Mouse (Mus musculus) urinary bladder, adult 2 months (tissue): ENCODE data around the gene Lrrc8b. TPM values are rescaled to one million over a fixed set of nuclear protein-coding genes. Genes with fewer than 3 reads are reported as not detected.
A peak's percentile ranks its signal among the peaks of the same experiment; 100 is the strongest.

Source experiments
- DNase-seq: peaks from one replicate; pipeline ENCODE4 v3.0.0; 2022; ENCODE audit warnings: low spot score
- polyA plus RNA-seq: library from polyadenylated mRNA; depleted of rRNA; stranded (reverse); fragments of >200 nt; gene quantifications from 2 replicates; pipeline ENCODE4 v1.2.3, GENCODE M21; 2012; rRNA removed

Gene Lrrc8b
- polyA plus RNA-seq, result 2.8 and 3.1 TPM in 2 replicates

DNA sequence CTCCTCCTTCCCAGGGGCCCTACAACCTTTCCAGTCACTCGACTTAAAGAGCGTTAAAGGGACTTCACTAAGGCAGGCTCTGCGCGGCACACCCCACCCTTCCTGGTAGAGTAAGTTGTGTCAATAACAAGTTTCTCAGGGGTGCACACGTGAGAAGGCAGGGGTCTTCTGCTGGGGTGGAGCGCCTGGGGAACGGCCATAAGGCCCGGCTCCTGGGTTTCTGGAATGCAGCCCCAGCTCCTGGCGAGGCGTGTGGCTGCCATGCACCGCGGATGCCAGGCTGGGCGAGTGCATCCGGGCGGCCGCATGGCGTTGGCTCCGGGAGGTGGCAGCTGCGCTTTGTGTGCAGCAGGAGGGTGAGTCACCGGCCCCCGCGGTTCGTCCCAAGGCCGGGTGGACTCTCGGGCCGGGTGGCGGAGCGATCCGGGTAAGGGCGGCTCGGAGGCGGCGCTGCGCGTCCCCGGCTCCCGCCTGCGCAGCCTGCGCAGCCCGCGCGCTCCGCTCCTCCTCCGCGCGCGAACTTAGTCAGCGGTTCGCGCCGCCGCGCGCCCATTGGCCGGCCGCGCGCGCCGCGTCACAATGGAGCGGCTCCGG, at the start of gene Lrrc8b:
TSS of gene Lrrc8b (plus strand) at position 578 of the 594 bp plus-strand sequence.
- DNase-seq, result peak; percentile 81

- DNase-seq, result no peak
These were observed 34.1 kb upstream of the Lrrc8b start for GRCm38 (mm10) chr5:105381482-105381881.

DNA sequence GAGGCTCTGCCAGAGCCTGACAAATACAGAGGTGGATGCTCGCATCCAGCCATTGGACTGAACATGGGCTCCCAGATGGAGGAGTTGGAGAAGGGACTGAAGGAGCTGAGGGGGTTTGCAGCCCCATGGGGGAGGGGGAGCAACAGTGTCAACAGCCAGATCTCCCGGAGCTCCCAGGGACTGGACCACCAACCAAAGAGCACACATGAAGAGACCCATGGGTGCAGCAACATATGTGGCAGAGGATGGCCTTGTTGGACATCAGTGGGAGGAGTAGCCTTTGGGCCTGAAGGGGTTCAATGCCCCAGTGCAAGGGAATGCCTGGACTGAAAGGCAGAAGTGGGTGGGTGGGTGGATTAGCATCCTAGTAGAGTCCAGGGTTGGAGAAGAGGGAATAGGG, 25.2 kb upstream of the Lrrc8b start:
- no peak for DNase-seq

DNA sequence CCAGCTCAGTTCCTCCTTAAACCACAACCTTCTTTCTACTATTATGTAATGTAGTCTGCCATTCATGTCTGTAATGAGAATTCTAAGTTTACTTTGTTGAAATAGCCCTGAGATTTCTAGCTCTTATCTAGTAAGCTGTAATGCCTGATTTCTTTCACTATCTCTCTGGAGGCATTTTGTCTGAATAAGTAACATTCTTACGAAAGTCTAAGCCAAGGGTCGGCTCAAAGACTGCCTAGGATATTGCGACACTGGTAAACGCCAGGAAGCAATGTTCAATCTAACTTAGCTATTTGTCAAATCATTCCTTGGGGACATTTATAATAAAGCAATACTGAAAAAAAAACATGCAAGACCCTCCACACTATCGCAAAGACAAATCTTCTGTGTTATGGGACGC, 21.8 kb upstream of the Lrrc8b start:
- DNase-seq, result no peak

- DNase-seq, result no peak
These were observed 20.4 kb upstream of the Lrrc8b start for GRCm38 (mm10) chr5:105395188-105395587.

GRCm38 (mm10) chr5:105398966-105399365, 16.6 kb upstream of the Lrrc8b start:
- DNase-seq, result no peak

DNA sequence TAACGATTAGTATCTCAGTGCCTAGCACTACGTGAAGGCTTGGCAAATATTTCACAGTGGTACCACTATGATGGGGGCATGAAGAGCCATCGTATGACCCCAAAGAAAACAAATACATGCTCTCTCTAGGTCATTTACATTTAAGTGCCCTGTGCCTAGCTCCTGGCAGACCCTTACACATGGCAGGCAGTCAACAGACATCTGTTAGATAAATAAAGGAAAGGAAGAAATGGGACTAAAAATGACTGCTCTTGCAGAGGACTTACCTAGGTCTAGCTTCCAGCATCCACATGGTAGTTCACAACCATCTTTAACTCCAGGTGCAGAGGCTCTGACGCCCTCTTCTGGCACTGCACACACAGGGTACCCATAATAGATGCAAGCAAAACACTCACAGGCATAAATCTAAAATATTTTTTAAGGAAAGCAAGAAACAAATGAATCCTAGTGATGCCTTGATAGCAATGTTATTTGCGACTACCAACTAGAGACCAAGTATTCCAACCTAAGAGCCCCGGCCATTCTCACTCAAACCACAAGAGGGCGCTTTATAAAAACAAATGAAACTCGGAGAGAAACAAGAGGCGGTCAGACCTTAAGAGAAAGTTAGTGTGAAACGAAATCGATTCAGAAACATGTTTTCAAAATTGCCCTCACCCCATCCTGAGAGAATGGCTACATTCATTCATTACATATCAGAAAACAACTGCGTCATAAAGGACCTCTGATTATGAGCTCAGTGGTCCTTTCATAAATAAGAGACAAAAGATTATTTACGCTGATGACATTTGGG, 15.7 kb upstream of the Lrrc8b start:
- no peak for DNase-seq

DNA sequence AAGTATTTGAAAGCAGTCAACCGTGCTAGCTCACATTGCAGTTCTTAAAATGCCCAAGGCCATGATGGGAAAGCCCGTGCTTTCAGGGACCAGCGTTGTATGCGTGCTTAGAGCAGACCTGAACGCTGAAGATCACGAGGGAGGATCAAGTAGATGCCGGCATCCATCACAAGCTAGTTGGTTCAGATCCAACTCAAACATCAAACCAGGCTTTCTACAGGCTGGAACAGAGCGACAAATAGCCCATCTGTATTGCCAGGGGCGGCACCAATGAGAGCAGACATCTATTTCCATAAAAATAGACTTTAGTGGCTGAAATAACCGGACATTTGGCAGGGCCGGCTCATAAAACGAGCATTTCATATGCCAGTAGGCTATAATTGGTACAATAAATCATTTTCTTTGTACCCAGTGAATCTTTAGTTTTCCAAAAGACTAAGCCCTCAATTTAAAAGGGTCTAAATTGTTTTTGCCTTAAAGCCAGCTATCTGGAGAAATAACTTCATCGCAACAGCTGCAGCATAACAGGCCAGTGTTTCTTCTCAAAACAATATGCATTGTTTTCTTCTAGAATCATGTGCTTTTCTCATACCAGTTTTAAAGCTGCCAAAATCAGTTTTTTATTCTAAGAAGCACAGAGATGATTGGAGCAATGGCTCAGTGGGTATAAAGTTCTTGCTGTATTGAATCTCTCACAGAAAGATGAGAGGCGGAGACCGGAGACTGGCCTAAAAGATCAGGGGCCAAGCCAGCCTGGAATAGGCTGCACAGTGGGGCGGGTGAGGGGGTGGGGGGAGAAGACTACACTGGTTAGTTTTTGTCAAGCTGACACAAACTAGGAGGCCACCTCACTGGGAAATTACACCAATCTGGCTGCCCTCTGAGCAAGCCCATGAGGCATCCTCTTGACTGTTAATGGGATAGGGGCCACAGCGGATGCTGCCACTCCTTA, 14.9 kb upstream of the Lrrc8b start:
- no peak for DNase-seq

DNA sequence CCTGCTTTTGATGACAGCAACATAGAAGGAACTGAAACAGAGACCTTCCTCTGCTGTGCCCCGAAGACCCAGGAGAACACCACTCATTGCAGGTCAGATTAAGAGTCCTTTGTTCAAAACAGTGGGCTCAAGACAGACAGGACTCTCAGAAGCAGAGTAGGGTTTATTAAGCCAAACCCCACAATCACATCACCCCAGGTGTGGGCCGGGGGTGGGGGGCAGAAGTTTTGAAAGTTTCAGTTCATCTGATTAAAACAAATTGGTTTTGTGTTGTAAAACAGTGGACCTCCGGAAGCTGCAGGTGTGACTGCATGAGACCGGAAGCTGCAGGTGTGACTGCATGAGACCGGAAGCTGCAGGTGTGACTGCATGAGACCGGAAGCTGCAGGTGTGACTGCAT, 14.0 kb upstream of the Lrrc8b start:
- no peak for DNase-seq

DNA sequence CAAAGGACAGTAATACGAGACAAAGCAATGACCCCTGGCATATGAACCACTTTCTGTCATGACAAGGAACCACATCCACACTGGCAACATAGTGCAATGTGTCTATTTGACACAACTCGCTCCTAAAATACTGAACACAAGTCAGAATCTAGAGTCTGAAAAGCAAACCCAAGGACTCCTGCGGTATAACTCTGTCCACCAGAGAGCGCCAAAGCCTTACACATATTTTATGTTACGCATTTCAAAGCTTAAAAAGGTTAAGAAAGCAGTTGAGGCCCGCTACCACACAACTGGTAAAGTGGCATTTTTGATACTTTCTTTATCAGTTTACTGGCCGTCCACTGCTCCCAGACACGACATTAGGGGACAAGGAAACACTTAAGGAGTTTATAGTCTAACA, 10.6 kb upstream of the Lrrc8b start:
- DNase-seq, result no peak

DNA sequence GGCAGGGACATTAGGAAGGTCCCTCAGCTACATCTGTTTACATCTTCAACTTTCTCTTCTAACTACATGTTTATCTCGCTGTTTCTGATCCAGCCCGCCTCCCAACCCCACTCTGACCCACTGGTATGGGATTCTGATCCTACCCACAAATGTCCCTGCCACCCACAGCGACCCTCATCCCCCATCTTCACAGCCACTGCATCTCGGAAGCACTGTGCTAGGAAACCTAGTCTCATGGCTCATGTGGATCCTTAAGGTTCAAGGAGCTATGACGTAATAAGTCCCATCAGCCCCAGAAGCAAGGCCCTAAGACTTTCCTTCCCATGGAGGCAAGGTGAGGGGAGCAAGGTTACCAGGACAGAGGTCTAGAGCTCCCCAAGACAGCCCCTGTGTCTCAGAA, 7.9 kb upstream of the Lrrc8b start:
- no peak for DNase-seq

DNA sequence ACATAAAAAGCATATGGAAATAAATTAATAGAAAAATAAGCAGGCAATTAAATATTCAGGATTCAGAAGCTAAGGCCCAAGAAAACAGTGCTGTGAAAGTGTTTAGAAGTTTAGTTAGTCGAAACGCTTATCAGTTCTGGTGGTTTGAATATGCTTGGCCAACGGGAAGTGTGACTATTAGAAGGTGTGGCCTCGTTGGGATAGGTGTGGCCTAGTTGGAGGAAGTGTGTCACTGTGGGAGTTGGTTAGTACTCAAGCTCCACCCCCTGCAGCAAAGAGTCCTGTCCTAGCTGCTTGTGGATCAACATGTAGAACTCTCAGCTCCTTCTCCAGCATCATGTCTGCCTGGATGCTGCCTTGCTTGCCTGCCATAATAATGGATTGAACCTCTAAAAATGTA, 6.5 kb upstream of the Lrrc8b start:
- no peak for DNase-seq

DNA sequence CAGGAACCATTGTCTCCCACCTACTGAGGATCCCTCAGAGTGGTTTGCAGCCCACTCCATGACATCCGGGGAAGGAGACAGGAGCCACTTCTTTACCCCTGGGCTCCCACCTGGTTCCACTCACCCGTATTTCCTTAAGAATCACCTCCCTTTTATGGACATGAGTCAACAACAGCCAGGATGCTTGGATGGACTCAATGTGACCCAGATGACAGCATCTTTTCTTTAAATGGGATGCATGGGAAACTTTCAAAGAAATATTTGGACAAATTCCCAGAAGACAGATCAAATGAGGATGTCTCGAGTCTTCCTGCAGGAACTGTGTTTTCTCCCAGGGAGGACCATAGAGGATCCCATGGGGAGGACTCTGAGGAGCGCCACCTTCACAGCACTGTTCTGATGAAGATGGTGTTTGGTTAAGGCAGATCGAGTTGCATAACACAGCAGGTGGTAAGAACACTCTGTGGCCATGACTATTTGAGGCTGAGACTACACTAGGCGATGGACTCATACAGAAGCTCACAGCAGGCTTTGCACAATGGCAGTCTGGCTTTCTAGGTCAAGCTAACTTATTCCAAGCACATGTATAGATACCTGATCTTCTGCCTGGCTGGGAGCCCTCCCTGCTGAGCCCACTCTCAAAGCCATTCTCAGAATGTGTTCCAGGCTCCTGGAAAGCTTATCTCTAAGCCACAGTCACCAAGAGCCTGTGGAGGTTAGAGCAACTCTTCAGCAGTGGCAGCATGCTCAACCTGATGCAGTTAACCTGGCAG, 4.9 kb upstream of the Lrrc8b start:
- no peak for DNase-seq

DNA sequence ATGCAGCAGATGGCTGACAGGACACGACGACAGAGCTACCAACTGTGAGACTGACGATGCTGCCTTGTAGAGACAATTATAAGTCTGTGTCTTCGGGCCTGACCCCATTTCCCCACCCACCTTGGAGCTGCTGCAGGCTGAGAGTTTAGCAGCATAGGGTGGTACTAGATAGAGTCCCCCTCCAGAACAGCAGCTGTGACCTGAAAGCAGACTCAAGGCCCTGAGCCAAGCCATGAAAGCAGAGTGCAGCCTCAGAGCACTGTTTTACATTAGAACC, 4.3 kb upstream of the Lrrc8b start:
- DNase-seq, result no peak

GRCm38 (mm10) chr5:105411768-105412167, 3.8 kb upstream of the Lrrc8b start:
- no peak for DNase-seq

GRCm38 (mm10) chr5:105412634-105413033, 2.9 kb upstream of the Lrrc8b start:
- no peak for DNase-seq

DNA sequence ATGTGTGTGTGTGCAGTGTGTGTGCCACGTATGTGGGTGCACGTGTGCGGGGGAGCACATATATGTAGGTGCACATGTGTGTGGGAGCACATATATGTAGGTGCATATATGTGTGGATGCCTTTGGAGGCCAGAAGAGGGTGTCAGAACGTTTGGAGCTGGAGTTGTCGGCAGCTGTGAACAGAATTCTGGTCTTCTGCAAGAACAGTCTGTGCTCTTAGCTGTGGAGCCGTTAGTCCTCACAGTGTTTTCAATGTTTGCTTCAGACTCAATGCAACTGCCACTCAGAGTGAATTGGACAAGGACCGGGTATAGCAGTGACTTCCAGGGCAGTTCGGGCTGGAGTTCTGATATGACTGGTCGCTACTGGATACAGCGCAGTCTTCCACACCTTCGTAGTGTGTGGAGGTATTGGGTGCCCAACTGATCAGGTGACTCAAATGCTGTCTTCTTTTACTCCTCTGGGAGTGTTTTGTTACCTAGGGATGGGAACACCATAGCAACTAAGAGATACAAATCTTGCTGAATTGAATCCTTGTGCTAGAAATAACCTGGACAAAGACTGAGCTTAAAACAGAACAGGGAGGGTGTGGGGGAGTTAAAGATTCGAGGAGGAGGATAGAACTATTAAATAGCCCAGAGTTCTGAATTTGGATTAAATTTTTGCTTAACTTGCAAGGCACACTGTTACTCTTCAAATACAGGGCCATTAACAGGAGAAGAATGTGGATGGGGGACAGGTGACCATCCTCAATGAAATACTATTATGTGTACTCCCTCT, 1.0 kb upstream of the Lrrc8b start:
- no peak for DNase-seq

DNA sequence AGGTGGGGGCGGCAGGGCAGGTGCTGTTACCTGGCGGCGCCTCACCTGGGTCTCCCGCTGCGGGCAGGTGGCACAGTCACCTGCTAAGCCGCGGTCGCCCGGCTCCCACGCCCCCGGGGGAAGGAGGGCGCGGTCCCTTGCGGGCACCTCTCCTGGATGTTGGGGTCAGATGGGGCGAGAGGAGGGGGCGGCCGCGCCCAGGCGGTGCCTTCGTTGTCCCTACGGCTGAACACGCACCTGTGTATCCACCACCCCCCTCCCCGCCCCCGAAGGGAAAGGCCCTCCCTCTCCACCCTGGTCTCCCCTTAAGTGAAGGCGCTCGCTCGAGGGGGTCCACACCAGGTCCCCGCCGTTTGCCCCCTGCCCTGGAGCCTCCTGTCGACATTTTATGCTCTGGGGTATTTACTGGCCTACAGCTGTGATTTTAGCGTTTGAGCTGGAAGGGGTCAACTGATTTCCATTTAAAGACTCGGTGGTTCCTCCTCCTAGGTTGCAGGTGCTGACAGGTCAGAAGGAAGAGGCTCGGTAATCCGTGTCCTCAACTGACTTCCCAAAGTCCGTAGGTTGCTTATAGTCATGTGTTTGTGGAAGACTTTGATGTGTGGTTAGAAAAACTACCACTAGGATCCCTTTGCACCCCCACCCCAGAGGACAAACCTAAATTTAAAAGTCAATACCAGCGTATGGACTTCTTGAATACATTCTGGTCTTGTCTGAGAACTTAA, 538 bp downstream of the Lrrc8b start:
- DNase-seq, result peak; percentile 30

GRCm38 (mm10) chr5:105417217-105417616, 1.6 kb downstream of the Lrrc8b start:
- DNase-seq, result no peak

GRCm38 (mm10) chr5:105418364-105418763, 2.8 kb downstream of the Lrrc8b start:
- no peak for DNase-seq
